Mouse (Mus musculus) embryonic fibroblast, embryonic 13.5 days (primary cell): ENCODE results near the gene Fsd2.

ENCODE experiments used
- CTCF ChIP-seq: IDR thresholded peaks from 2 replicates; pipeline ENCODE4 v1.5.1; 2011; ENCODE audit warnings: mild to moderate bottlenecking, control low read depth, low read length, moderate library complexity, borderline replicate concordance; ENCODE audit not compliant: insufficient read depth
- POLR2A ChIP-seq: IDR thresholded peaks from 2 replicates; pipeline ENCODE4 v1.6.1; 2011; ENCODE audit warnings: low read depth, mild to moderate bottlenecking, control low read depth, low read length, moderate library complexity

- TF ChIP-seq POLR2A (no peak), CTCF (no peak)
These were observed 39.7 kb upstream of the Fsd2 start for GRCm38 (mm10) chr7:81606452-81606851.
